Mouse (Mus musculus): ENCODE results near the gene Nup54. TPM values are rescaled to one million over a fixed set of nuclear protein-coding genes. Genes with fewer than 3 reads are reported as not detected.

Nup54 gene
- polyA plus RNA-seq, 1 experiment from 2014 or later, result 60.2 TPM

GRCm38 (mm10) chr5:92370891-92371290 lies 64.1 kb downstream of the Nup54 start:
- Histone ChIP-seq H3K36me3 (no peaks in the 10 kb centered on the region), H3K4me1 (peaks cover 19% of the 10 kb centered on the region; the same call in 1 of the 2 replicates), H3K4me2 (replicated peaks) (no peak overlapping the region), H3K9ac (no peak overlapping the region), H3K9me3 (no peaks in the 10 kb centered on the region), H3K27ac (peak overlapping the region; percentile 63), H3K4me3 (no peak overlapping the region), H3K27me3 (no peaks in the 10 kb centered on the region)
- 69% methylated on average over 6 of the region's 6 CpGs for WGBS
- no peak for ATAC-seq (ENCODE audit: low FRiP score, low read depth)

- H3K4me2 ChIP-seq (replicated peaks), result no peak overlapping the region
- no peak overlapping the region for H3K4me3 ChIP-seq
- no peaks in the 10 kb centered on the region for H3K27me3 ChIP-seq
- no peaks in the 10 kb centered on the region for H3K36me3 ChIP-seq
- ATAC-seq (ENCODE audit: low FRiP score, low read depth), result no peak
- no peaks in the 10 kb centered on the region for H3K9me3 ChIP-seq
- peaks cover 19% of the 10 kb centered on the region; the same call in 1 of the 2 replicates for H3K4me1 ChIP-seq
- peak overlapping the region; percentile 63; the same call in 1 of the 2 replicates for H3K27ac ChIP-seq
- H3K9ac ChIP-seq, result no peak overlapping the region
- WGBS, result 68% methylated on average over 6 of the region's 6 CpGs
Measured at GRCm38 (mm10) chr5:92370392-92370791, 64.6 kb downstream of the Nup54 start.

GRCm38 (mm10) chr5:92369151-92369994 lies 65.6 kb downstream of the Nup54 start:
- ATAC-seq (ENCODE audit: low FRiP score, low read depth), result peak; percentile 77
- 60% methylated on average over 13 of the region's 13 CpGs for whole genome bisulfite sequencing

GRCm38 (mm10) chr5:92368392-92368791 lies 66.6 kb downstream of the Nup54 start:
- WGBS, result 56% methylated on average over 10 of the region's 10 CpGs
- Histone ChIP-seq H3K9me3 (no peaks in the 10 kb centered on the region), H3K36me3 (no peaks in the 10 kb centered on the region), H3K27me3 (no peaks in the 10 kb centered on the region), H3K4me3 (no peak overlapping the region), H3K27ac (no peak overlapping the region), H3K4me2 (replicated peaks) (no peak overlapping the region), H3K4me1 (peaks cover 19% of the 10 kb centered on the region; the same call in 1 of the 2 replicates), H3K9ac (no peak overlapping the region)
- no peak for ATAC-seq (ENCODE audit: low FRiP score, low read depth)

More at GRCm38 (mm10) chr5:92369151-92369994, 65.6 kb downstream of the Nup54 start:
- Histone ChIP-seq H3K27me3 (no peaks in the 10 kb centered on the region), H3K4me1 (peaks cover 19% of the 10 kb centered on the region; the same call in 1 of the 2 replicates), H3K27ac (peak overlapping the region; percentile 33; the same call in 1 of the 2 replicates), H3K9me3 (no peaks in the 10 kb centered on the region), H3K4me2 (replicated peaks) (no peak overlapping the region), H3K36me3 (no peaks in the 10 kb centered on the region), H3K4me3 (no peak overlapping the region), H3K9ac (no peak overlapping the region)

- Histone ChIP-seq H3K4me3 (no peak overlapping the region), H3K27me3 (no peaks in the 10 kb centered on the region), H3K9ac (no peak overlapping the region), H3K4me1 (peaks cover 19% of the 10 kb centered on the region; the same call in 1 of the 2 replicates), H3K9me3 (no peaks in the 10 kb centered on the region), H3K27ac (no peak overlapping the region), H3K4me2 (replicated peaks) (no peak overlapping the region), H3K36me3 (no peaks in the 10 kb centered on the region)
- 71% methylated on average over 6 of the region's 6 CpGs for WGBS
- ATAC-seq (ENCODE audit: low FRiP score, low read depth), result no peak
Measured at GRCm38 (mm10) chr5:92366565-92366964, 68.5 kb downstream of the Nup54 start.

Small RNAs within 50 kb of the gene (microRNA-seq; reads per million reads assigned to microRNA genes)
- gene Mir6415, result not detected

Other genes with a start within 250 kb of the Nup54 start
- 0.39 TPM in 1 of 2 replicates, not detected in the other for gene U90926, start 219.8 kb downstream of the Nup54 start, polyA plus RNA-seq (2015; fragmentation: Nextera tagmentation; extraction: Ambion mirVana)
- gene Ppef2, start 178.9 kb downstream of the Nup54 start, polyA plus RNA-seq (2015; fragmentation: Nextera tagmentation; extraction: Ambion mirVana), result 0.06 and 0.13 TPM in 2 replicates
- gene Naaa, start 157.0 kb downstream of the Nup54 start, polyA plus RNA-seq (2015; fragmentation: Nextera tagmentation; extraction: Ambion mirVana), result 11.6 and 12.3 TPM in 2 replicates
- gene Sdad1, start 124.7 kb downstream of the Nup54 start, polyA plus RNA-seq (2015; fragmentation: Nextera tagmentation; extraction: Ambion mirVana), result 46.5 and 48.4 TPM in 2 replicates
- 0.49 and 0.76 TPM in 2 replicates for gene Cxcl9, start 107.1 kb downstream of the Nup54 start, polyA plus RNA-seq (2015; fragmentation: Nextera tagmentation; extraction: Ambion mirVana)
- 5.2 and 5.5 TPM in 2 replicates for gene Art3, start 103.4 kb downstream of the Nup54 start, polyA plus RNA-seq (2015; fragmentation: Nextera tagmentation; extraction: Ambion mirVana)
- gene Cxcl10, start 86.3 kb downstream of the Nup54 start, polyA plus RNA-seq (2015; fragmentation: Nextera tagmentation; extraction: Ambion mirVana), result 0.94 and 1.5 TPM in 2 replicates
- gene Scarb2, start 71.6 kb upstream of the Nup54 start, polyA plus RNA-seq (2015; fragmentation: Nextera tagmentation; extraction: Ambion mirVana), result 11.5 and 12.2 TPM in 2 replicates
- gene Fam47e, start 119.8 kb upstream of the Nup54 start, polyA plus RNA-seq (2015; fragmentation: Nextera tagmentation; extraction: Ambion mirVana), result not detected in 2 replicates
- 17.0 and 17.5 TPM in 2 replicates for gene Stbd1, start 167.8 kb upstream of the Nup54 start, polyA plus RNA-seq (2015; fragmentation: Nextera tagmentation; extraction: Ambion mirVana)
- 0.75 and 0.82 TPM in 2 replicates for gene Ccdc158, start 240.1 kb upstream of the Nup54 start, polyA plus RNA-seq (2015; fragmentation: Nextera tagmentation; extraction: Ambion mirVana)
- 3.2 and 3.8 TPM in 2 replicates for gene Shroom3, start 248.2 kb upstream of the Nup54 start, polyA plus RNA-seq (2015; fragmentation: Nextera tagmentation; extraction: Ambion mirVana)

All from limb, embryonic 13.5 days (tissue).